Mouse (Mus musculus) hindbrain, embryonic 12.5 days (tissue): ENCODE results near the gene S1pr1. TPM values are rescaled to one million over a fixed set of nuclear protein-coding genes. Genes with fewer than 3 reads are reported as not detected.

ENCODE experiments used
- ATAC-seq: fragments of 200-750 bp; cut with Nextera tagmentation; 2 replicates; pipeline ENCODE4 v1.8.0; 2017; ENCODE audit warnings: moderate TSS enrichment; ENCODE audit not compliant: low FRiP score
- H3K27ac ChIP-seq: fragments of 300-500 bp; sonication (generic); 2 replicates; pipeline ENCODE4 v1.5.1; 2016; ENCODE audit warnings: mild to moderate bottlenecking
- H3K27me3 ChIP-seq: fragments of 300-500 bp; sonication (generic); 2 replicates; pipeline ENCODE4 v1.6.1; 2016; ENCODE audit warnings: mild to moderate bottlenecking
- H3K36me3 ChIP-seq: fragments of 300-500 bp; sonication (generic); 2 replicates; pipeline ENCODE4 v1.6.1; 2016; ENCODE audit warnings: mild to moderate bottlenecking
- H3K4me1 ChIP-seq: fragments of 300-500 bp; sonication (generic); 2 replicates; pipeline ENCODE4 v1.6.1; 2016
- H3K4me2 ChIP-seq: fragments of 300-500 bp; sonication (generic); replicated peaks from 2 replicates; pipeline ENCODE4 v1.6.1; 2016; ENCODE audit warnings: mild to moderate bottlenecking
- H3K4me3 ChIP-seq: fragments of 300-500 bp; sonication (generic); 2 replicates; pipeline ENCODE4 v1.5.1; 2016; ENCODE audit warnings: mild to moderate bottlenecking
- H3K9ac ChIP-seq: fragments of 300-500 bp; sonication (generic); 2 replicates; pipeline ENCODE4 v1.6.1; 2016; ENCODE audit warnings: mild to moderate bottlenecking, moderate library complexity
- H3K9me3 ChIP-seq: fragments of 300-500 bp; sonication (generic); replicated peaks from 2 replicates; pipeline ENCODE4 v1.6.1; 2016; ENCODE audit warnings: mild to moderate bottlenecking
- WGBS: fragments of 180-500 bp; shearing (Covaris S2); methylation state at CpG from one replicate; pipeline ENCODE4 v1.1.7; 2016; 5-methylcytosine and 5-hydroxymethylcytosine counted together
- polyA plus RNA-seq: library from polyadenylated mRNA; unstranded; fragments of >200 nt; fragmentation: Nextera tagmentation; extraction: Ambion mirVana; gene quantifications from 2 replicates; pipeline ENCODE4 v1.2.1, GENCODE M21; 2016

The S1pr1 gene
- polyA plus RNA-seq, 1 experiment from 2014 or later, result 17.1 TPM

- H3K9ac ChIP-seq, result no peak overlapping the region
- H3K4me1 ChIP-seq, result no peaks in the 10 kb centered on the region
- H3K36me3 ChIP-seq, result no peaks in the 10 kb centered on the region
- no peak overlapping the region for H3K4me3 ChIP-seq
- no peaks in the 10 kb centered on the region for H3K27me3 ChIP-seq
- WGBS, result 57% methylated on average over 9 of the region's 9 CpGs
- no peak overlapping the region for H3K4me2 ChIP-seq
- H3K9me3 ChIP-seq, result no peaks in the 10 kb centered on the region
- ATAC-seq, result peak; percentile 88
- H3K27ac ChIP-seq, result no peak overlapping the region
Observed at GRCm38 (mm10) chr3:115660701-115661460, 54.0 kb downstream of the S1pr1 start.

Other genes starting within 250 kb of the S1pr1 start
- 21.9 and 26.3 TPM in 2 replicates for gene Dph5, start 172.8 kb upstream of the S1pr1 start, polyA plus RNA-seq